Mouse (Mus musculus) left cerebral cortex, postnatal 25 days (tissue): ENCODE measurements around the gene Efcab9. TPM values are rescaled to one million over a fixed set of nuclear protein-coding genes. Genes with fewer than 3 reads are reported as not detected.

Experiments
- DNase-seq, 2 experiments: peaks; one replicate each; pipeline ENCODE4 v3.0.0; 2022; ENCODE audit warnings: low spot score in 2 of 2, mixed read lengths in 1 of 2
- intact Hi-C: fragments of 180-260 bp; cut with DNase I; formaldehyde crosslinking; loops from one replicate; pipeline ENCODE4 v1.15.1; 2025
- total RNA-seq, 2 experiments: library from RNA; stranded (reverse); gene quantifications; 2 replicates each; pipeline ENCODE4 v1.2.3; 2021

Gene Efcab9
- total RNA-seq = 1 to 10 TPM; 1.6 to 1.7 TPM

DNA sequence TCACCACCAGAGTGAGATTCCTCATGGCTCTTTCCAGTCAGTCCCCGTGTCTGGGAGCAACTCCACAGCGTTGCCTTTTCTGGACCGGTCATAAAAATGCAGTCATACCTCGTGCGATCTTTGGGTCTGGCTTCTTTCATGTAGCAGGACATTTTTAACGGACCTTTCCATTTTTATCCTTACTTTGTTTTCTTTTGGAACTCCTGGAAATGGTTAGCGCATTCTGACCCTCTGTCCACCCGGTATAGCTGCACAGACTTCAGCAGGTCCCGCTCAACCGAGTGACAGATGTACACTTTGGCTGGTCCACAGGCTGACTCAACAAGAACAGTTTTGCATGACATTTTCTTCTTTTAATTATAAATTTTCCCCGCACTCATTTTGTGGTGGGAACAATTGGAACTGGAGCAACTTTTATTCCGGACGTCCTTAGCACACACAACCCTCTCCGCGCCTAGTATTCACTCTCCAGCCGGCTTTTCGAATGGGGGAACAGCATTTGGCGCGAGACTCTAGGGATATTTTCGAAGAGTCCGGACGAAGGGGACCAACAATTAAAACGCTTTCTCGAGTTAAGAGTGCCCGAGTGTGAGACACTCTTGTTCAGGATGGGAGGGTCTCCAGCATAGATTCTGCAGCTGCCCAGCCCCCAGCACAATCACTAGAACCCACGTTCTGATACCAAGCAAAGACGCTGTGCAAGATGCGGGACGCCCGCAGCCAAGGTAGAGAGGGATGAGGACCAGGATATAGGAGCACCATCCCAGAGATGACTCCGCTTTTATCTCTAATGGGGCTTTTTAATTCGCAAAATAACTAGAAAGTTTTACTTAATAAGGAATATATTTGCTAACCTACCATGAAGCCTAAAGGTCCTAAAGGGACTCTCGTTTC lies at the start of gene Efcab9:
Gene Efcab9, minus strand, starts transcription at position 211 of the 894 bp plus-strand sequence.
- no peak for DNase-seq
- intact Hi-C loops = loop anchor here (2.0 kb wide), 2 partner anchors 57 to 77 kb away; partner anchors contain the start of gene Ubtd2

DNA sequence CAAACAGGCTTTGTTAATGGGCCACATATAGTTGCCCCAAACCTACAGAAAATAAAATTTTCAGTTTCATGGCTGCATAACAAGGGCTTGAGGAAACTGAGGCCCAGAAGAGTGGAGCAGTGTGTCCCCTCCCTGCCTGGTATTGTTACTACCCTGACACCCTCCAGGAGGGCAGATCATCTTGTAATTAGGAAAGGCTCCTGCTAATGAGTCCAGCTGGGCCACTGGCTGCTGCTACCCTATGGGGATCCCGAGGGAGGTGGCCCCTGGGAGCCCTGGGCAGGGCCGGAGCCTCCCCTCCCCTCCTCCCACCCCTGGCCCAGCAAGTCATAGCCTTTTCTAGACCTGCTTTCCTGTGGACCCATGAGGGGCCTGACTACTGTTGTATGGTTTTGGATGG lies 49.1 kb upstream of the Efcab9 start:
- intact Hi-C loops = no loop called here
- DNase-seq = no peak

- peak; percentile 50 to 64 for DNase-seq
These were observed 48.5 kb upstream of the Efcab9 start for GRCm38 (mm10) chr11:32580305-32580947.

GRCm38 (mm10) chr11:32576760-32577050 lies 44.8 kb upstream of the Efcab9 start:
- intact Hi-C loops = no loop called here
- no peak for DNase-seq

More at GRCm38 (mm10) chr11:32580305-32580947, 48.5 kb upstream of the Efcab9 start:
- intact Hi-C loops = no loop called here

GRCm38 (mm10) chr11:32575964-32576759 lies 44.3 kb upstream of the Efcab9 start:
- DNase-seq = no peak
- intact Hi-C loops = no loop called here

DNA sequence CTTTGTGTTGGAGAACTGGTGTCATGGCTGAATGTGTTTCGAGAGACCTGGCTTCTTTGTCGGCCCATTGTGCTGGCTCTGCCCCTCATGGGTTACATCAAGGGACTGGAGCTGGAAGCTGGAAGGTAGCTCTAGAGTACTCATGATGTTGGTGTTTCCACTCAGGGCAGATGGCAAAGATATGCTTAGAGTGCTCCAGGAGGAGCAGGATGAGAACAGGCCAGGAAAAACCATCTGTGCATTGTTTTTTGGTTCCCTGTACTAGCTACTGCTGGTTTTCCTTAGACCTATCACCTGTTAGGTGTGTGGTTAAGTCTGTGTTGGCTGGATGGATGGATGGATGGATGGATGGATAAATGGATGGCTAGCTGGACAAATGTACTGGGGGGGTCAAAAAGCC lies 41.8 kb upstream of the Efcab9 start:
- intact Hi-C loops = no loop called here
- DNase-seq = no peak

DNA sequence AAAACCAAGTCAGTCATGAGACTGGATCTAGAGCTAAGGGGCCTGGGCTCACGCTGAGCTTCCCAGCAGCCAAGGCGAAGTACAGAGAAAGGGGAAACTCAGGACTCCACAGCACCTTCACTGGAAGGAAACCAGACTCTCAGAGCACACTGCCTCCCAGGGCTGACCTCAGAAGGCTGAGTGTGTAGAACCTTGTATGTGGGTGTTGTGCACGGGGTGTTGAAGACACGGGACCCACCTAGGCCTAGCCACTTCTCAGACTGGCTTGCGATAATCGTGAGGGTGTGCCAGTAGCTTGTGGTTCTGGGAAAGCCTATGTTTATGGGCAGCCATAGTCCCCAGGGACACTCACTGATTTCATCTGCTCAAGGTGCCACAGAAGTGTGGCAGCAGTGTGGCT lies 39.2 kb upstream of the Efcab9 start:
- no peak for DNase-seq
- intact Hi-C loops = no loop called here

DNA sequence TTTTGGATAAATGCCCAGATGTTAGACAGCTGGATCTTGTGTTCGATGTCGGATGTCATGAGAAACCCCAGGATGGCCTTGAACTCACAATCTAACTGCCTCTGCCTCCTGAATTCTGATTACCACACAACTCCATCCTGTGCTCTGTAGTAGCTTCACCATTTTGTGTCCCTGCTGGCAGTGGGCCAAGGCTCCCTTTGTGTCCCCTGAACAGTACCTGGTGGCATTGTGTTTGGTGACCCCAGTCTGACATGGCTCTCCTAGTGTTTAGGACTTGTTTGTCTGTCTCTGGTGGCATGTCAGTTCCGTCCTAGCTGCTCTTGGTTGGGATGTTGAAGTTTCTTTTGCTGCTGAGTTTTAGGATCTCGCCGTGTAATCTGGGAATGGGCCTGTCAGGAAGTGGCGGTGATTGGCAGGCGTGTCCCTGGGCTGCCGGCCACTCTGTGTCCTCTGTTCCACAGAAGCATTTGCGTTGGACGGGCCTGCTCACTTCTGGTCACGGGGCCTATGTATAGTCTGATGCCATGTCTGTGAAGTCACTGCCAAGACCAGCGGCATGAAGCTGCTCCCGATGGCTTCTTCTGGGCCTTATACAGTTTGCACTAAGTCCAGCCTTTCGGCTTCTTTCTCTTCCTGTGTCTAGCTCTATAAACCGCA lies 36.9 kb upstream of the Efcab9 start:
- DNase-seq = no peak
- intact Hi-C loops = no loop called here

DNA sequence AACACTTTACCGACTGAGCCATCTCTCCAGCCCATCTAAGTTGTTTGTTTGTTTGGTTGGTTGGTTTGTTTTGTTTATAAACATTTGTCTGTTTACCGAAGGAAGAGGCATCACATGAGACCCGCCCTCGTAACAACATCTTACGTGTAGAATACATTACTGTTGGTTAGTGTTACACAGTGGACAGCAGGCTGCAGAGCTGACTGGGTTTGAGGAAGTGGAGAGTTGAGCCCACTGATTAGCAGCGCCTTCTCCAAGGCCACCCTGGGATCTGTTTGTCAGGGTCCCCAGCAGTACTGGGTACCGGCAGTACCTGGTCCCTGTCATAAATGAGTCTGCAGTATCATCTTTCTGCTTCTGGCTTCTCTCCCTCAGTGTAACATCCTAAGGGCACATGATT lies 36.2 kb upstream of the Efcab9 start:
- intact Hi-C loops = no loop called here
- DNase-seq = no peak

GRCm38 (mm10) chr11:32567000-32567855 lies 35.3 kb upstream of the Efcab9 start:
- intact Hi-C loops = no loop called here

DNA sequence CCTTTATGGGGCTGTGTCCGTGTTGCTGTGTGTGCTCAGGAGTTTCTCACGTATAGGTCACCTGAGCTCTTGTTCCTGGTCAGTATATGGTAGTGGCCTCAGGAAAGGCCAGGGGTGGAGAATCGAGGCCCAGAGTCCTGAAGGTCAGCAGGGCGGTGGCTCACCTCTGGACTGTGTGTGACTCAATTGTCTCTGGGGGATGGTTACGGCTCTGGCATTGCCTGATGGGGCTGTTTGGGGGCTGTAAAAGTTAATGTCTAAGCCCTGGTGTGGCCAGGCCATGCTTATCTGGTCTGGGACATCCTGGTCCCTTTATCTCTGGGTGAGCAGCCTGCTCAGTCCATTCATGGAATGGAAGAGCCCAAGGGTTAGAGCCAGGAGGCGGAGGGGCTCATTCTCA lies 34.3 kb upstream of the Efcab9 start:
- no peak for DNase-seq
- intact Hi-C loops = no loop called here

More at GRCm38 (mm10) chr11:32567000-32567855, 35.3 kb upstream of the Efcab9 start:
- peak in 1 of 2 experiments; percentile 43 for DNase-seq

GRCm38 (mm10) chr11:32565088-32565487 lies 33.2 kb upstream of the Efcab9 start:
- DNase-seq = peak in 1 of 2 experiments; percentile 35
- intact Hi-C loops = no loop called here

DNA sequence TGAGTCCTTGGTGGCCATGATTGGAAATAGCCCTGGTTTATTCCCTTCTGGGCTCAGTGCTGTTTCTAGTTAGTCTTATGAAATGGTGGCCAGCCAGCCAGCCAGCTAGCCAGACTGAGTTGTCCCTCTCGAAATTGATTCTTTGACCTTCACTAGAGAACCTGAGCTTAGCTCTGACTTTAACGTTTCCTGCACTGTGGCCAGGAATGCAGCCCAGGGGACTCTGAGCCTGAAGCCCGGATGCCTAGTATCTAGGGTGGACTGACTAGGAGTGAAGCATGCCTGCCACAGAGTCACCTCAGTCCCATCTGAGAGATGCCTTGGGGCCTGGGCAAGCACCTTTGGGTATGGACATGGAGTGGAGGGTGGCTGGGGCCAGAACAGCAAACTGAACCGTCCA lies 32.7 kb upstream of the Efcab9 start:
- no peak for DNase-seq
- intact Hi-C loops = no loop called here

DNA sequence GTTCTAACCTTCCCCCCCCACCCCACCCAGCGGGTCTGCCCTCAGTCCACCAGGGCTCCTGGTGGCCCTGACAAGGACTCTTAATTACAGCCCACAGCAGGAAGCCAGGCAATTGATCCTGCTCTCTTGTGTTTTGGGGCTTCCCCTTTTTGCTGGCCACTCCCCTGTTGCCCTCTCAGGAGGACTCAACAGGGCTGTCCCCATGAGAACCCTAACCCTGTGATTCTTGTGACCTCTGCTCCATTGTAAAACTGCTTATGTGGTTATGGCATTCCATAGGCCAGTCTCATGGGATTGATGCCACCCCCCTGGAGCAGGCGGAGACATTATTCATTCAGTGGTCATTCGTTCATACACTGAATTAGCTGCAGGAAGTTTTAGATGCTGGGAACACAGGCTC lies 31.8 kb upstream of the Efcab9 start:
- intact Hi-C loops = no loop called here
- no peak for DNase-seq

DNA sequence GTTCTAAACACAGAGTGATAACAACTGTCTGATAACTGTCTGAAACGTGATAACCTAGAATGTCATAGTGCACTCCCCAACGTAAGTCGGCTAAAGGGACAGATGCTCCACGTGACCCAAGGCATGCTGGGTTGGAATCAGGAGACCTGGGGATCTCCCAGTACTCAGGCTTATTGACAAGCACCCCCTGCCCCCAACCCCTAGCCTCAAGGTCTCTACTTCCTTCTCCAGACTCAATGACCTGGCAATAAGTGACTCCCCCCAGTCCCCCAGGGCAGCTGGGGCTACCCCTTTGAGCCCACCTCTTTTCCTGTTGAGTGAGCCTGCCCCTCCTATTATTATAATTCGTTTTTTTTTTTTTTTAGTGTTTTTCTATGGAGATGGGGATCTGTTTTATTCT lies 30.8 kb upstream of the Efcab9 start:
- intact Hi-C loops = no loop called here
- DNase-seq = no peak

- no peak for DNase-seq
- intact Hi-C loops = no loop called here
These were observed 29.8 kb upstream of the Efcab9 start for GRCm38 (mm10) chr11:32561465-32562355.

DNA sequence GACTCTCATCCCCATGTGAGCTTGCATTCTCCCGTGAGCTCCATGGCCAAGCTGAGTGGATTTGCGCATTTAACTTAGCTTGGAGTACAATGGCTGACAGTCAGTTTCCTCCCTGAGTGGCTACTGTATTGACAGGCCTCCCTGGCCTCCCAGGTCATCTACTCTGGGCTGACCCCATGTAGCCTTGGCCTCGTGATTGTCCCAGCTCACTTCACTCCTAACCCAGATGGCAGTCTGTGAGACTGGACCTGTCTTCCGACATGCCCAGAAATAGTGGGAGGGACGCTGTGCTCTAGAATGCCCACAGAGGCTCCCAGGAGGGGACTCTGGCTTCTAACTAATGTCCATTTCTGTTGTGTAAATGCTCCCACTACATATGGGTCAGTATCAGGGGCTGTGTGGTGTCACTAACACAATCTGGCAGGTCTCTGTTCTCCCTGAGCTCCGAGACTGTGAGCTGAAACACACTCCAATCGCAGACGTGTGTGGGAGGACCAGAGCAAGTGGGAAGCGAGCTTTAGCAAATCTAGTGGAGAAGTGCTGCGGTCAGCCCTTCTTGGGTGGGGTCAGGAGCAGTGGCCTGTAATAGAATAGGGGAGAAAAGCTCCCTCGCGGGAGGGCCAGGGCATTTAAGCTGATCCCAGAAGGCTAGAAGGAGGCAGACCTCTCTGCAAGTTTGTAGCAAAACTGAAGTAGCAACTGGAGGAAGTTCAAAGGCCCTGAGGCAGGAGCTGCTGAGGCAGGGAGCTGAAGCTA lies 28.3 kb upstream of the Efcab9 start:
- intact Hi-C loops = no loop called here
- no peak for DNase-seq
